Mouse (Mus musculus) layer of hippocampus, adult 8-10 months (tissue): ENCODE data around the gene Efna5. TPM values are rescaled to one million over a fixed set of nuclear protein-coding genes. Genes with fewer than 3 reads are reported as not detected.
A peak's percentile ranks its signal among the peaks of the same experiment; 100 is the strongest.

Experiments
- DNase-seq, 2 experiments: peaks; one replicate each; pipeline ENCODE4 v3.0.0; 2022; ENCODE audit warnings: low spot score in 2 of 2
- total RNA-seq, 4 experiments: library from RNA; stranded (reverse); gene quantifications; 2 replicates each; pipeline ENCODE4 v1.2.4; 2022

Gene Efna5
- total RNA-seq, 4 experiments from 2014 or later = 6.6 to 13.5 (median 11.4) TPM

GRCm38 (mm10) chr17:62750647-62751046, 130.5 kb downstream of the Efna5 start:
- DNase-seq = no peak

DNA sequence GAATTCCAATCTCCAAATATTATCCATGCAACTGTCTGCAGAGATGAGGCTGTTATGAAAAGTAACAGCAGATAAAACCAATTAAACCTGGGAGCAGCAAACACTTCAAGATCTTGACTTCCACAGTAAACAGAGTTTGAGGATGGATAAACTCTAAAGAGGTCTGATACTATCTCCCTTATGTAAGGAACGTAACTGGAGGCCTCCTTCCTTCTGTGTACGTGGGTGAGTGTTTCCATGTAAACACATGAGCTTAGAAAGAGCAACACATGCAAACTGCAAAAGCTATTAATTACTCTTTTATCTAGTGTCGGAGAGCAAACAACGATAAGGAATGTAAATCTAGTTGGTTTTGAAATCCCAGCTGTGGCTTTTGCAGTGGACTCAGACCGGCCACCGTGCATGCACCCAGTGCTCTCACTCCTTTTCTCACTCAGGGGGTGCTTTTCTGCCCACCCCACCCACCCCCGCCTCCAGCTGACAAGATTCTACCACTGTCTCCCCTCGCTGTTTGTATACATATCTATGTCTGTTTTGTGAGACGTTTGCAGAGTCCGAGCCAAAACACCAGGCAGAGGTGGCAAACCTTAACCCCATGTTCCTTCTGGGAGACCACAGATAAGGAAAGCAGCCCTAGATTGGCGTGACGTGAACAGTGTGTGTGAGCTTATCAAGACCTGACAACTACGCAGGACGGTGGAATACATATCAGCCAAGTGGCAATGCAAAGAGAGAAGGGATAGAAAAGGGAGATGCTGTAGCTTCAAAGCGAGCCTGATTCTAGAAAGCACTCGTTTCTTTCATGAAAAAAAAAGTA, 132.1 kb downstream of the Efna5 start:
- DNase-seq = no peak

DNA sequence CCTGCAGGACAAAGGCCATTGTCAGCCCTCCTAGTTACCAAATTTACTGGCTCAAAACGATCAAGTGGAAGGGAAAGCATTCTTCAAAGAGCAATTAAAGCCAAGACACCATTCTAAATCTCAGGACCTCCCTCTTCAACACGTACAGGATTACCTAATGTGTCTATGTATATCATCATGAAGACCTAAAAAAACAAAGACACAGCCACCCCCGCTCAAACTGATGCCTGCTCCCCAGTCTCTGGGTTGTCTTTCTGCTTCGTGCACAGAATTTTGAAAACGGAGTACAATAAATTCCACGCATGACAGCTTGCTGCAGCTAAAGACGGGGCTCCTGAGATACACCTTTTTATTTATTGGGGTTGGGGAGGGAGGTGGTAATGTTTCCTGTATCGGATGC, 133.7 kb downstream of the Efna5 start:
- DNase-seq = no peak

- DNase-seq = no peak
These were observed 134.3 kb downstream of the Efna5 start for GRCm38 (mm10) chr17:62746827-62747226.

DNA sequence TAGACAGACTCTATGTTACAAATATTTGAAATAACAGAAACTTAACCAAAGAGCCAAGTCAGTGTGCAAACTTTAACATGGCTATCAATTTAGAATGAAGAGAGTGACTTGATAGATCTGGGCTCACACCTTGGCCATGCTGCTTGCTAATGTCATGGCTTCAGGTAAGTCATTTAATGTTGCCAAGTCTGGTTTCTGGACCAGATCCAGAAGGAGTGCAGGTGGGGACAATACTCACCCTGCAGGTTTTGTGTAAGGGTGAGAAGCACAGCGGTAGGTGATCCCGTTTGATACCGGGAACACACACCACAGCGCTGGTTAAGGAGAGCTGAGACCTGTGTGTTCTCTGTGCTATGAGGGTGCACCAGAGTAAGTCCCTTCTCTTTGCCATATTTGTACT, 135.8 kb downstream of the Efna5 start:
- DNase-seq = no peak

- DNase-seq = no peak
These were observed 136.9 kb downstream of the Efna5 start for GRCm38 (mm10) chr17:62744239-62744638.

- DNase-seq = no peak
These were observed 139.4 kb downstream of the Efna5 start for GRCm38 (mm10) chr17:62741702-62742101.

- no peak for DNase-seq
These were observed 140.1 kb downstream of the Efna5 start for GRCm38 (mm10) chr17:62741020-62741419.

- no peak for DNase-seq
These were observed 141.1 kb downstream of the Efna5 start for GRCm38 (mm10) chr17:62739993-62740392.

GRCm38 (mm10) chr17:62737404-62737803, 143.7 kb downstream of the Efna5 start:
- DNase-seq = no peak

GRCm38 (mm10) chr17:62735943-62736342, 145.2 kb downstream of the Efna5 start:
- no peak for DNase-seq

DNA sequence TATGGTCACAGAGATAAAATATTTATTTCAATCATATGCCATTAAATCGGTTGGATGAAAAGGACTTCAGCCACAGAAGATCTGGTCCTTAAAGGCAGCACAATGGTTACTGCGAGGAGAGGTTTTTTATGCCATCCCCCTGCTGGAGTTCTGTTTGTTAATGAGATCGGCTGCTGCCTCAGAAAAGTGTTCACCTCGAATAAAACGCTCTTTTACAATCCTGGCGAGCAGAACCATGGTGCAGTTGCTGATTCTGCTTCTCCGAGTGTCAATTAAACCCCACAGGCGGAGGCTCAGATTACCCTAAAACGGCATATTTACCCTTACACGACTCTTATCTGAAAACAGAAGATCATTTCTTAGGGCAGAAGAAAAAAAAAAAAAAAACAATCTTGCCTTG, 146.2 kb downstream of the Efna5 start:
- no peak for DNase-seq

DNA sequence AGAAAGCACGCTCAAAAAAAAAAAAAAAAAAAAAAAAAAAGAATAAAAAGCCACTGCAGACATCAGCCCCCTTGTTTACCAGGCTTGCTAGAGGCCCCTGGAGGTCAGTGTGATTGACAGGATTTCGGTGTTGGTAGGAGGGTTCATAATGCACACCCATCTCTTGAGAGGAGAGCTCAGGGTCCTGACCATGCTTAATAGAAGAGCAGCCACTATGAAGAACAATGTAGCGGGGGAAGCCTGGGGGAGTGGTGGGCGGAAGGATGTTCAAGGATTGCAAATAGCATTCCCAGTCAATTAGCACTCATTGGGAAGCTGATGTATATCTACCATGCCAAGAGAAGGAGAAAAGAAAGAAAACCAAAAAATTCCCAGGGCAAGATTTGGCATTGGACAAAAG, 147.1 kb downstream of the Efna5 start:
- DNase-seq = no peak

DNA sequence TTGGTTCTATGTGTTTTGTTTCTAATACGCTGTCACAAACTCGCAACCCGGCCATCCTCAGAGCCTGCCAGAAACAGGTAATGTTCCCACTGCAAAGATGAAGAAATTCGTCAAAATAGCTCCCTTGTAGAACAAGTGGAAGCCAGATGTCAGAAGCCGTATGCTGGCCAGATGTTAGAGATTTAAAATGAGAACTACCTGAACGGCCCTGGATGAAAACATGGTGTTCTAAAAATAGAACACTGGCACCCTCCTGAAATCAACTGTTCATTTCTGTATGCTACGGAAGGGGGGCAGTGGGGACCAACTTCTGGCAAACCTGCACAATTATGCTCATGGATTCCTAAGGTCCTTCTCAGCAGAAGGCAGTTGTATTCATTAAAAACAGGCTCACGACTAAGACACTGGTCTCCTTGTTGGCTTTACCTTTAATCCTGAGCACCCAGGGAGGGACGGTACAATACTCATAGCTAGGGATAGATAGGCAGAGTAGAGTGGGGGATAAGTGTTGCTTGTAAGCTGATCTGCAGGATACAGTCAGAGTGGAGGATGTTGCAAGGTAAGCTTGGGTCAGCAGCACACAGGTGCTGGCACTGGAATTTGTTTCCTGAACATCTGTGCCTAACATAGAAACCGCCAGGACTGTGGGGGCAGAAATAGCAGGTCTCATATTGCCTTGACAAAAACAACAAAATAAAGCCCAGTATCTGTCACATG, 151.2 kb downstream of the Efna5 start:
- no peak for DNase-seq

GRCm38 (mm10) chr17:62728142-62728917, 152.8 kb downstream of the Efna5 start:
- DNase-seq = no peak

DNA sequence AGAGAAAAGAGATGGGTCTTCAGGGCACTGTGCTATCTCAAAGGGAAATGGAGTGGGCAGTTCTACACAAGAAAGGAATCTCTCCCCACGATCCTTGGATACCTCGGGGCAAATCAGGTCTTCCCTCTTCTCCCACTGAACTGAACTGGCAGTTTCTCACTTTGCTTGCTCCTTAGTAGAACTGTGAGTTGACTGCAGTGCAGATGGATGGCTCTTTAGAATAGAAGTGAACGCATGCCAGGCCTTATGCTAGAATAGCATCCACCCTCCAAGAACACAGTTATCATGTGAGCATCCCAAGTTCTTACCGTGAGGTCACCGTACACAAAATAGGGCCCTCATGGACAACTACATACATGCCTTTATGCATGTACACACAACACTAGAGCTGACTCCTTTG, 155.0 kb downstream of the Efna5 start:
- no peak for DNase-seq

GRCm38 (mm10) chr17:62722962-62723361, 158.2 kb downstream of the Efna5 start:
- no peak for DNase-seq

GRCm38 (mm10) chr17:62721595-62721994, 159.5 kb downstream of the Efna5 start:
- DNase-seq = no peak

DNA sequence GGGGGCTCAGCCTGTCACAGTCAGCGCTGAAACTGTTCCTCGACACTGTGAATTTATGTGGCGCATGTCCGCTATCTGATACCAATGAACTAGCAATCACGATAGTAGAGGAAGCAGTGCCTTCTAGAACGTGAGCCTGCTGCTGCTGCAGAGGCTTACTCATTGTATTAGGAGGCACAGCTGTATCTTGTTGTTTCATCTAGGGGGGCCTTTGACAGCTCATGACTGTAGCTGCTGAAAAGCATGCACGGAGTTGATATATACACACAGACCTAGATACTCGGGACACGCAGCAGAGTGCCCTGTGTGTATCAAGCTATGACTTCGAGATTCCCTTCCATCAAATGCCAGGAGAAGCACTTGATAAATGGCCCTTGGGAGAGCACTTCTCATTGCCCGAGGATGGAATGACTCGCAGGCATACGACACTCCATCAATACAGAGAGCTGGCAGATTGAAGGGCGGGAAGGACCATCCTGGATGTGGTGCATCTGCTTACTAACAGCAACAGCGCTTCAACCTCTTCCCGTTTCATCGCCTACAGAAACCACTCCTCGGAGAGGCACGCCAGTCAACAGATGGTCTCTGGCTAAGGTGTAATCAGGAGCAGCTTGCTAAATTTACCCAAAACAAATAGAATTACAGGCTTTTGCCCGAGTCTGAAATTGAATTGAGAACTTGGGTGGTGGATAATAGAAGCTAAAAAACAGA, 160.2 kb downstream of the Efna5 start:
- DNase-seq = peak; percentile 8 to 40

GRCm38 (mm10) chr17:62717426-62718131, 163.5 kb downstream of the Efna5 start:
- DNase-seq = no peak

- DNase-seq = no peak
These were observed 167.7 kb downstream of the Efna5 start for GRCm38 (mm10) chr17:62713455-62713854.
